ENCODE assay signal across 14 mouse cellular contexts in genomic region chr12:55487843-55488660, GRCm38 (mm10). TPM values are rescaled to one million over a fixed set of nuclear protein-coding genes. Genes with fewer than 3 reads are reported as not detected.
DNase-seq lines count a peak whose midpoint lies in the region; ATAC-seq and TF ChIP-seq lines count a peak whose summit lies in the region.
"Had no signal": no experiment of that assay in that cellular context is flagged by ENCODE, and none has a peak within 500 bp of the region (broad histone marks: within the 10 kb centered on the region; RNA-seq: fewer than 3 reads in every experiment).

No protein-coding gene starts in this region.

- ATAC-seq in liver, postnatal 0 days = no peak
- ATAC-seq: forebrain, embryonic 14.5 days; midbrain, embryonic 15.5 days had no signal

- H3K36me3 ChIP-seq in heart, adult 2 months (ENCODE audit: control insufficient read depth, insufficient read depth, low read length) = peaks cover 29% of the 10 kb centered on the region
- peaks cover 43% of the 10 kb centered on the region for H3K36me3 ChIP-seq in liver, postnatal 0 days (replicated peaks; ENCODE audit: insufficient read depth, low read length)

- H3K27me3 ChIP-seq in heart, adult 2 months (ENCODE audit: control insufficient read depth, insufficient read depth, low read length) = no peaks in the 10 kb centered on the region
- H3K27me3 ChIP-seq in liver, postnatal 0 days (ENCODE audit: insufficient read depth, low read length) = no peaks in the 10 kb centered on the region
- H3K27me3 ChIP-seq: embryonic facial prominence, embryonic 12.5 days; midbrain, embryonic 15.5 days had no signal

- no peaks in the 10 kb centered on the region for H3K9me3 ChIP-seq in liver, postnatal 0 days (ENCODE audit: low read length)
- H3K9me3 ChIP-seq: embryonic facial prominence, embryonic 12.5 days; midbrain, embryonic 15.5 days had no signal

- WGBS in heart, adult 2 months = 85% methylated on average over 7 of the region's 7 CpGs
- WGBS in liver, postnatal 0 days (ENCODE audit: insufficient replicate concordance) = 81% methylated on average over 7 of the region's 7 CpGs

- no peak; the same call in 1 of the 2 replicates for TF ChIP-seq POLR2A in heart, adult 2 months (IDR thresholded peaks at IDR 0.05; ENCODE audit: insufficient read depth, low read depth, low read length)

- TF ChIP-seq EP300 in heart, adult 2 months (IDR thresholded peaks at IDR 0.05; ENCODE audit: insufficient read depth, low read depth, low read length) = 0 out of 2 replicates have a peak, but pooled peaks have one; percentile 7
- TF ChIP-seq EP300 in liver, postnatal 0 days (IDR thresholded peaks at IDR 0.05; ENCODE audit: low read depth) = no peak

- DNase-seq in heart, adult 2 months = peak in 1 of 2 experiments; percentile 17
- no peak for DNase-seq in heart, postnatal 14 days
- DNase-seq in liver, postnatal 0 days = no peak
- DNase-seq in liver = no peak
- peak; percentile 34 for DNase-seq in T-cell, adult 2 months (ENCODE audit: low spot score)
- peak; percentile 52 for DNase-seq in naive thymus-derived CD4-positive, alpha-beta T cell, adult 2 months (ENCODE audit: low read depth)
- DNase-seq in retina, postnatal 1 day = no peak
- DNase-seq: cerebellum, adult 9-11 months; gastrocnemius, postnatal 14 days; heart, postnatal 36 days; left cerebral cortex, postnatal 4 days had no signal

- H3K4me3 ChIP-seq in heart, adult 2 months = no peak overlapping the region
- H3K4me3 ChIP-seq in liver, postnatal 0 days (ENCODE audit: low read depth, low read length) = no peak overlapping the region
- H3K4me3 ChIP-seq: embryonic facial prominence, embryonic 12.5 days; midbrain, embryonic 15.5 days had no signal

- 0 out of 2 replicates have a peak overlapping the region, but pooled peaks have one; percentile 11 for H3K4me2 ChIP-seq in liver, postnatal 0 days (ENCODE audit: low read depth, low read length)
- H3K4me2 ChIP-seq: embryonic facial prominence, embryonic 12.5 days; midbrain, embryonic 15.5 days had no signal

- H3K4me1 ChIP-seq in heart, adult 2 months (ENCODE audit: control insufficient read depth, insufficient read depth, low read length) = peaks cover 21% of the 10 kb centered on the region
- H3K4me1 ChIP-seq in liver, postnatal 0 days (ENCODE audit: insufficient read depth) = peaks cover 28% of the 10 kb centered on the region

- H3K79me2 ChIP-seq in heart, adult 2 months (replicated peaks; ENCODE audit: control insufficient read depth, insufficient read depth, low read length) = no peaks in the 10 kb centered on the region

- intact Hi-C loops in heart, adult 2 months (cut with DNase I) = no loop called here
- intact Hi-C loops in heart, postnatal 14 days (cut with DNase I) = no loop called here

- TF ChIP-seq CTCF in heart, adult 2 months (IDR thresholded peaks at IDR 0.05) = no peak
- no peak for TF ChIP-seq CTCF in liver, postnatal 0 days (IDR thresholded peaks at IDR 0.05; ENCODE audit: low read depth)

- H3K27ac ChIP-seq in heart, adult 2 months = peak overlapping the region; percentile 62
- peak overlapping the region; percentile 77 for H3K27ac ChIP-seq in liver, postnatal 0 days (ENCODE audit: low read depth)
- H3K27ac ChIP-seq: embryonic facial prominence, embryonic 12.5 days; midbrain, embryonic 15.5 days had no signal

- H3K9ac ChIP-seq in heart, adult 2 months (ENCODE audit: low read depth, low read length) = no peak overlapping the region
- no peak overlapping the region for H3K9ac ChIP-seq in liver, postnatal 0 days (replicated peaks)
- H3K9ac ChIP-seq: embryonic facial prominence, embryonic 12.5 days; midbrain, embryonic 15.5 days had no signal

RNA-seq across cellular contexts. Expression of gene Nfkbia, which starts 4.4 kb away (rescaled TPM):
- total RNA-seq in heart, adult 2 months (2021) = 10 to 100 TPM; 65.7 to 80.3 TPM
- polyA plus RNA-seq in heart, adult 2 months (2012; rRNA removed) = 86.0 and 106 TPM in 2 replicates
- 10 to 100 TPM; 69.4 to 81.5 TPM for total RNA-seq in heart, postnatal 14 days (2021)
- polyA plus RNA-seq in liver, postnatal 0 days (2015; fragmentation: Nextera tagmentation; extraction: Ambion mirVana) = 27.9 and 38.5 TPM in 2 replicates

Comparison
In these comparisons a context has a peak if more than half of its experiments do, and no peak if none do; other contexts are left out.
1. DNase-seq: peak in T-cell, adult 2 months (single experiment) and naive thymus-derived CD4-positive, alpha-beta T cell, adult 2 months (single experiment); none in heart, postnatal 14 days (0 of 2), liver, postnatal 0 days (single experiment), liver (single experiment) and retina, postnatal 1 day (single experiment).